Comparison of ENCODE assay signal across 17 mouse cellular contexts in the genomic region with DNA sequence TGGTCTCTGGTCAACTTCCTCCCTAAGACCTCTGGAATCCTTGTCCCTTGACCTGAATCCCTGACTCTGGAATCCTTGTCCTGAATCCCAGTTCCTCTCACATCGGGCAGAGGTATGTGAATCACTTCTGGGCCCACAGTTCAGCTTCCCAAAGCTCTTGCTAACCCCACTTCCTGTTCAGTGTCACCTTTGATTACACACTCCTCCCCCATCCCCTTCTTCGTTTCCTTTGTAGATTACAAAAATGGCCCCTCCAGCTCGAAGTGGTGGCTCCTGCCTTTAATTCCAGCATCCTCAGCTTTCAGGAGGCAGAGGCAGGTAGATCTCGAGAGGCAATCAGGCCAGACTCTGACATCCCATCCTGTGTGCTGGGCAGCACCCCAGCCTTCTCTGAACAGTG. TPM values are rescaled to one million over a fixed set of nuclear protein-coding genes. Genes with fewer than 3 reads are reported as not detected.
DNase-seq lines count a peak whose midpoint lies in the region; ATAC-seq lines count a peak whose summit lies in the region.
"Had no signal": no experiment of that assay in that cellular context is flagged by ENCODE, and none has a peak within 500 bp of the region (broad histone marks: within the 10 kb centered on the region; RNA-seq: fewer than 3 reads in every experiment).

No protein-coding gene starts in this region.

- H3K4me3 ChIP-seq in embryonic facial prominence, embryonic 13.5 days: no peak overlapping the region
- no peak overlapping the region for H3K4me3 ChIP-seq in embryonic facial prominence, embryonic 10.5 days
- no peak overlapping the region; the same call in 1 of the 2 replicates for H3K4me3 ChIP-seq in lung, embryonic 15.5 days
- H3K4me3 ChIP-seq in stomach, embryonic 16.5 days (replicated peaks; ENCODE audit: low read length): no peak overlapping the region
- H3K4me3 ChIP-seq: myocyte had no signal

- H3K9me3 ChIP-seq in embryonic facial prominence, embryonic 13.5 days: no peaks in the 10 kb centered on the region
- H3K9me3 ChIP-seq in embryonic facial prominence, embryonic 10.5 days: no peaks in the 10 kb centered on the region
- H3K9me3 ChIP-seq in lung, embryonic 15.5 days: no peaks in the 10 kb centered on the region
- H3K9me3 ChIP-seq in stomach, embryonic 16.5 days (replicated peaks; ENCODE audit: control insufficient read depth, low read length): no peaks in the 10 kb centered on the region
- H3K9me3 ChIP-seq: hindbrain, embryonic 12.5 days had no signal

- ATAC-seq in embryonic facial prominence, embryonic 13.5 days (ENCODE audit: insufficient number of reproducible peaks, insufficient read depth, low FRiP score, low TSS enrichment, low read depth): no peak
- ATAC-seq in lung, embryonic 15.5 days (ENCODE audit: borderline replicate concordance, extremely low read depth, low FRiP score, low TSS enrichment): no peak
- ATAC-seq in stomach, embryonic 16.5 days (ENCODE audit: insufficient read depth, low FRiP score): no peak
- ATAC-seq: forebrain, postnatal 0 days had no signal

- H3K36me3 ChIP-seq in embryonic facial prominence, embryonic 13.5 days: no peaks in the 10 kb centered on the region
- H3K36me3 ChIP-seq in embryonic facial prominence, embryonic 10.5 days (replicated peaks): no peaks in the 10 kb centered on the region
- H3K36me3 ChIP-seq in lung, embryonic 15.5 days: no peaks in the 10 kb centered on the region
- no peaks in the 10 kb centered on the region for H3K36me3 ChIP-seq in stomach, embryonic 16.5 days (ENCODE audit: control insufficient read depth, insufficient read depth, low read length)
- H3K36me3 ChIP-seq: hindbrain, embryonic 12.5 days had no signal

- peaks cover 69% of the 10 kb centered on the region for H3K27me3 ChIP-seq in embryonic facial prominence, embryonic 13.5 days
- H3K27me3 ChIP-seq in embryonic facial prominence, embryonic 10.5 days (replicated peaks; ENCODE audit: low read depth, poor library complexity, severe bottlenecking): peaks cover 85% of the 10 kb centered on the region
- peaks cover 37% of the 10 kb centered on the region for H3K27me3 ChIP-seq in lung, embryonic 15.5 days
- peaks cover 7% of the 10 kb centered on the region; the same call in 1 of the 2 replicates for H3K27me3 ChIP-seq in stomach, embryonic 16.5 days (ENCODE audit: control insufficient read depth, insufficient read depth, low read length)

- peaks cover 18% of the 10 kb centered on the region for H3K4me1 ChIP-seq in embryonic facial prominence, embryonic 13.5 days
- H3K4me1 ChIP-seq in embryonic facial prominence, embryonic 10.5 days: peaks cover 27% of the 10 kb centered on the region
- peaks cover 32% of the 10 kb centered on the region for H3K4me1 ChIP-seq in lung, embryonic 15.5 days
- H3K4me1 ChIP-seq in stomach, embryonic 16.5 days (ENCODE audit: control insufficient read depth, insufficient read depth, low read length): peaks cover 28% of the 10 kb centered on the region

- no peak for DNase-seq in embryonic facial prominence, embryonic 10.5 days (ENCODE audit: low spot score)
- no peak for DNase-seq in lung, adult 18-20 months
- DNase-seq in induced T-regulatory cell, adult 2 months (ENCODE audit: low read depth): peak; percentile 54
- no peak for DNase-seq in layer of hippocampus, adult 9-11 months
- no peak for DNase-seq in cerebellum, adult 8-10 months
- DNase-seq: cerebellum, adult 9-11 months; heart, adult 18-20 months; liver; lung, adult 2 months; midbrain, embryonic 14.5 days; right cerebral cortex, postnatal 4 days had no signal

- H3K4me2 ChIP-seq in embryonic facial prominence, embryonic 13.5 days: peak overlapping the region; percentile 99; the same call in 1 of the 2 replicates
- 0 out of 2 replicates have a peak overlapping the region, but pooled peaks have one; percentile 85 for H3K4me2 ChIP-seq in lung, embryonic 15.5 days
- peak overlapping the region; percentile 84 for H3K4me2 ChIP-seq in stomach, embryonic 16.5 days (ENCODE audit: low read depth, low read length)

- no peak overlapping the region for H3K9ac ChIP-seq in embryonic facial prominence, embryonic 13.5 days
- no peak overlapping the region for H3K9ac ChIP-seq in lung, embryonic 15.5 days
- H3K9ac ChIP-seq in stomach, embryonic 16.5 days (ENCODE audit: low read length): no peak overlapping the region

- no peak overlapping the region for H3K27ac ChIP-seq in embryonic facial prominence, embryonic 13.5 days
- H3K27ac ChIP-seq in embryonic facial prominence, embryonic 10.5 days (replicated peaks): no peak overlapping the region
- no peak overlapping the region for H3K27ac ChIP-seq in lung, embryonic 15.5 days
- H3K27ac ChIP-seq in stomach, embryonic 16.5 days (ENCODE audit: low read length): no peak overlapping the region
- H3K27ac ChIP-seq: hindbrain, embryonic 12.5 days had no signal

- WGBS in embryonic facial prominence, embryonic 13.5 days: 46% methylated on average over 4 of the region's 4 CpGs
- WGBS in embryonic facial prominence, embryonic 10.5 days: 56% methylated on average over 4 of the region's 4 CpGs
- 48% methylated on average over 4 of the region's 4 CpGs for WGBS in lung, embryonic 15.5 days
- whole genome bisulfite sequencing in stomach, embryonic 16.5 days: 42% methylated on average over 4 of the region's 4 CpGs

RNA-seq across cellular contexts. Expression of gene Lad1, which starts 0.8 kb away (rescaled TPM):
- 13.2 and 13.6 TPM in 2 replicates for polyA plus RNA-seq in embryonic facial prominence, embryonic 13.5 days (2015; fragmentation: Nextera tagmentation; extraction: Ambion mirVana)
- polyA plus RNA-seq in embryonic facial prominence, embryonic 10.5 days (2016; fragmentation: Nextera tagmentation; extraction: Ambion mirVana): 7.5 TPM in 2 replicates
- 14.9 and 17.0 TPM in 2 replicates for polyA plus RNA-seq in lung, embryonic 15.5 days (2015; fragmentation: Nextera tagmentation; extraction: Ambion mirVana)
- polyA plus RNA-seq in stomach, embryonic 16.5 days (2015; fragmentation: Nextera tagmentation; extraction: Ambion mirVana): 109 and 142 TPM in 2 replicates

RNA-seq across cellular contexts. Expression of gene Tnnt2, which starts 18.6 kb away (rescaled TPM):
- 12.2 and 38.0 TPM in 2 replicates for polyA plus RNA-seq in embryonic facial prominence, embryonic 13.5 days (2015; fragmentation: Nextera tagmentation; extraction: Ambion mirVana)
- 1.1 and 4.4 TPM in 2 replicates for polyA plus RNA-seq in embryonic facial prominence, embryonic 10.5 days (2016; fragmentation: Nextera tagmentation; extraction: Ambion mirVana)
- polyA plus RNA-seq in lung, embryonic 15.5 days (2015; fragmentation: Nextera tagmentation; extraction: Ambion mirVana): 158 and 190 TPM in 2 replicates
- 40.8 and 48.4 TPM in 2 replicates for polyA plus RNA-seq in stomach, embryonic 16.5 days (2015; fragmentation: Nextera tagmentation; extraction: Ambion mirVana)

RNA-seq across cellular contexts. Expression of gene Tnni1, which starts 38.4 kb away (rescaled TPM):
- polyA plus RNA-seq in embryonic facial prominence, embryonic 13.5 days (2015; fragmentation: Nextera tagmentation; extraction: Ambion mirVana): 28.9 and 33.8 TPM in 2 replicates
- polyA plus RNA-seq in embryonic facial prominence, embryonic 10.5 days (2016; fragmentation: Nextera tagmentation; extraction: Ambion mirVana): 5.5 and 7.9 TPM in 2 replicates
- 97.5 and 117 TPM in 2 replicates for polyA plus RNA-seq in lung, embryonic 15.5 days (2015; fragmentation: Nextera tagmentation; extraction: Ambion mirVana)
- polyA plus RNA-seq in stomach, embryonic 16.5 days (2015; fragmentation: Nextera tagmentation; extraction: Ambion mirVana): 6.2 and 84.9 TPM in 2 replicates

RNA-seq across cellular contexts. Expression of gene Phlda3, which starts 51.7 kb away (rescaled TPM):
- 78.0 and 85.6 TPM in 2 replicates for polyA plus RNA-seq in embryonic facial prominence, embryonic 13.5 days (2015; fragmentation: Nextera tagmentation; extraction: Ambion mirVana)
- 29.0 and 32.2 TPM in 2 replicates for polyA plus RNA-seq in embryonic facial prominence, embryonic 10.5 days (2016; fragmentation: Nextera tagmentation; extraction: Ambion mirVana)
- 79.9 and 80.0 TPM in 2 replicates for polyA plus RNA-seq in lung, embryonic 15.5 days (2015; fragmentation: Nextera tagmentation; extraction: Ambion mirVana)
- 77.4 and 80.5 TPM in 2 replicates for polyA plus RNA-seq in stomach, embryonic 16.5 days (2015; fragmentation: Nextera tagmentation; extraction: Ambion mirVana)
